Mouse (Mus musculus) heart, embryonic 10.5 days (tissue): Measurements from ENCODE around the gene Dram1. TPM values are rescaled to one million over a fixed set of nuclear protein-coding genes. Genes with fewer than 3 reads are reported as not detected.

Experiments
- DNase-seq: peaks from one replicate; pipeline ENCODE4 v3.0.0-alpha.2; 2017; ENCODE audit warnings: low spot score
- H3K27ac ChIP-seq: fragments of 300-500 bp; sonication (generic); 2 replicates; pipeline ENCODE4 v1.5.1; 2016; ENCODE audit warnings: mild to moderate bottlenecking
- H3K27me3 ChIP-seq: fragments of 300-500 bp; sonication (generic); 2 replicates; pipeline ENCODE4 v1.6.1; 2016; ENCODE audit warnings: mild to moderate bottlenecking; ENCODE audit not compliant: poor library complexity, insufficient read depth, severe bottlenecking
- H3K36me3 ChIP-seq: fragments of 300-500 bp; sonication (generic); 2 replicates; pipeline ENCODE4 v1.6.1; 2016; ENCODE audit warnings: mild to moderate bottlenecking, moderate library complexity
- H3K4me1 ChIP-seq: fragments of 300-500 bp; sonication (generic); 2 replicates; pipeline ENCODE4 v1.6.1; 2016; ENCODE audit warnings: mild to moderate bottlenecking
- H3K4me3 ChIP-seq: fragments of 300-500 bp; sonication (generic); 2 replicates; pipeline ENCODE4 v1.5.1; 2016; ENCODE audit warnings: mild to moderate bottlenecking, moderate library complexity
- H3K9me3 ChIP-seq: fragments of 300-500 bp; sonication (generic); 2 replicates; pipeline ENCODE4 v1.6.1; 2016; ENCODE audit warnings: mild to moderate bottlenecking, moderate library complexity
- WGBS: fragments of 180-500 bp; shearing (Covaris S2); methylation state at CpG from one replicate; pipeline ENCODE4 v1.1.7; 2016; 5-methylcytosine and 5-hydroxymethylcytosine counted together
- polyA plus RNA-seq: library from polyadenylated mRNA; unstranded; fragments of >200 nt; fragmentation: Nextera tagmentation; extraction: Ambion mirVana; gene quantifications from 2 replicates; pipeline ENCODE4 v1.2.1, GENCODE M21; 2016

The Dram1 gene
- polyA plus RNA-seq, 1 experiment from 2014 or later, result 0.83 TPM

DNA sequence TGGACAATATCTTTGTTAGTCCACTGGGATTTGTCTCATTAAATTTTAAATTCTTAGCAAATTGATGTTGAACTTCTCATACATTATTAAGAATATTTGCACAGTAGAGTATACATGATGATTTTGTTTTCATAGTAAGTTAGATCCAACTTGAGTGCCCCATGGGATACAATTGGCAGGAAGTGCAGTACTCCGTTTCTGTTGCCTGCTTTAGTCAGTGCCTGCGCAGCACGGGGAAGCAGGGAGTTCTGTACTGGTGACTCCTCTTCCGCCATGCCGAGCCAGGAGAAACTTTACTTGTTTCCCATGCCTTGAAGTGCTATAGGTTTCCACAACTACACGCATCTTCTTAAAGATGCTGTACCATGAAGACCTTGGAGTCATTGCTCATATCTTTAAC lies 83.8 kb downstream of the Dram1 start:
- no peaks in the 10 kb centered on the region for H3K27me3 ChIP-seq
- no peaks in the 10 kb centered on the region for H3K36me3 ChIP-seq
- no peaks in the 10 kb centered on the region for H3K9me3 ChIP-seq
- DNase-seq, result no peak
- no peak overlapping the region for H3K4me3 ChIP-seq
- no peaks in the 10 kb centered on the region for H3K4me1 ChIP-seq
- 85% methylated on average over 6 of the region's 6 CpGs for WGBS
- H3K27ac ChIP-seq, result no peak overlapping the region

DNA sequence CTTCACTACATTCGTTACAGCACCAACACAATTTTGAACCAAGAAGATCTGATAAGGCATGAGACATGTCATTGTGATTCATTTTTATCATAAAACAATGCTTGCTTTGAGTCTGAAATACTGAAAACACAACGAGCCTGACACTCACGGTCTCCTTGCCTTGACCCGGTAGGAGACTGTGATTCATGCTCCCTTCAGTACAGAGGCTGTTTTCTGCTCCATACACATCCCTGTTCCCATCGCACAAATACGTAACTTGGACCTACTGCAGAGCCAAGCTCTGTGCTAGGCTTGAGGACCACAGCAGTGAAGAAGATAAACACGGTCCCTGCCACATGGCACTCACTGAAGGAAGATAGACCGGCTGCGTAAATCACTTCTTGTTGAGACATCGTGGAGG lies 90.8 kb downstream of the Dram1 start:
- no peaks in the 10 kb centered on the region for H3K36me3 ChIP-seq
- no peaks in the 10 kb centered on the region for H3K4me1 ChIP-seq
- no peaks in the 10 kb centered on the region for H3K9me3 ChIP-seq
- no peaks in the 10 kb centered on the region for H3K27me3 ChIP-seq
- no peak overlapping the region for H3K27ac ChIP-seq
- 84% methylated on average over 10 of the region's 10 CpGs for WGBS
- no peak for DNase-seq
- no peak overlapping the region for H3K4me3 ChIP-seq

DNA sequence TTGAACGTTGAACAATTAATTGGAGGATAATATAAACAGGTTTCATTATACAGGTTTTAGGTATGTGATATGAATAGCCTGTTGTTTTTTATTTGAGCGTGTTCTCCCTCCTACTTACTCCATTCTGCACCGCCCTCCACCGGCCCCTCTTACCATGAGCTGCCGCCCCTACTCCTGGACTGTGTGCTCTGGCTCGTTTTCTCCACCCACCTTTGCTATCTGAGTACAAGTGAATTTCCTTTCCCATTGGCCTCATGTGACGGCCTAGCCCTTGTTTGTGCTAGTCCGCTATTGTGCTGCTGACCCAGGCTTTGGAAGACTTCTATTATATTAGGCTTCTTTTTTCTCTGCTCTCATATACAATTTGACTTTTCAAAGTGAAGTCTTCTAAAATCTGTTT lies 91.6 kb downstream of the Dram1 start:
- H3K36me3 ChIP-seq, result no peaks in the 10 kb centered on the region
- H3K27me3 ChIP-seq, result no peaks in the 10 kb centered on the region
- no peaks in the 10 kb centered on the region for H3K9me3 ChIP-seq
- H3K4me1 ChIP-seq, result no peaks in the 10 kb centered on the region
- no peak for DNase-seq
- no peak overlapping the region for H3K27ac ChIP-seq
- no peak overlapping the region for H3K4me3 ChIP-seq
- WGBS, result 76% methylated on average over 8 of the region's 8 CpGs

DNA sequence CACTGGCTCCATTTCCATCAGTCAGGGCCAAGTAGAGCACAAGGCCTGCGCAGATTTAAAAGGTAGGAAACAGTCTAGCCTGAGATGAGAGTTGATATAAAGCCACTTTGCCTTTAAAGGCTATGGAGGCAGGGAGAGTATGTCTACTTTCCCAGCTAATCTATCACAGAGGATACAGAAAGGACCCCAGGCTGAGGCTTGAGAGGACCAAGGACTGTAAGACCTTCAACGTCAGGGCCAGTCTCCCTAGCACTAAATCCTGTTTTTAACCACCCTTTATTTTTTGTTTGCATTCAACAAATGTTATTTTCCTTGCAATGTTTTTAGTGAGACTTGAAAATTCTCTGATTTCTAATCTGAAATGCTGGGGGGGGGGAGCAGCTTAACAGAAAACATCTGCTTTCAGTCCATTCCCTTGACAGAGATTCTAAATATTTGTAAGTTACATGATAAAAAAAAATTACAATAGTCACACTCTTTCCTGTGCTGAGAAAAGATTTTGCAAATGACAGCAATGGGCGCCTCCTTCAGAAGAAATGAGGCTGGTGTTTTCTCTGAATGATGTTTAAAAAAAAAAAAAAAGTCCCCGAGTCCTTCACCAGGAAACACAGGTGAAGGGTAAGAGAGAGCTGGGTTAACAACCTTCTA lies 94.4 kb downstream of the Dram1 start:
- no peaks in the 10 kb centered on the region for H3K27me3 ChIP-seq
- DNase-seq, result no peak
- WGBS, result 76% methylated on average over 4 of the region's 4 CpGs
- no peak overlapping the region for H3K4me3 ChIP-seq
- no peaks in the 10 kb centered on the region for H3K36me3 ChIP-seq
- no peaks in the 10 kb centered on the region for H3K4me1 ChIP-seq
- H3K27ac ChIP-seq, result no peak overlapping the region
- no peaks in the 10 kb centered on the region for H3K9me3 ChIP-seq

DNA sequence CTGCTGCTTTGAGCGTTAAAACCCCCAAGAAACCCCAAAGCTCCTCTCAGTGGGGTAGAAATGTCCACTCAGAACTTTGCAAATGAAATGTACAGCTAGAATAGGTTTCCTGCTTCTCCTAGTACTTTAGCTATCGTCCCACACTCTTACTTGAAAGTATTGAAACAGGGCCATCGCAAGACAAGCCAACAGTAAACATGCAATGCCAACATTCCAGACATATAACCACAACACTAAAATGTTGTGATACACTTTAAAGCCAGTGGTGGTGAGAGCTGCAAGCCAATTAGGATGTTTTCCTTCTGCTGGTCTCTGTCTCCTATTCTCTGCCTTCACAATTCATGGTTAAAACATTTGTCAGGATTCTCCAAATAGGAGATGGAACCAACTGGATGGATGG lies 97.2 kb downstream of the Dram1 start:
- Histone ChIP-seq H3K27ac (no peak overlapping the region), H3K36me3 (no peaks in the 10 kb centered on the region), H3K4me3 (no peak overlapping the region), H3K4me1 (no peaks in the 10 kb centered on the region), H3K27me3 (no peaks in the 10 kb centered on the region), H3K9me3 (no peaks in the 10 kb centered on the region)
- no peak for DNase-seq
- 79% methylated on average over 3 of the region's 3 CpGs for WGBS

DNA sequence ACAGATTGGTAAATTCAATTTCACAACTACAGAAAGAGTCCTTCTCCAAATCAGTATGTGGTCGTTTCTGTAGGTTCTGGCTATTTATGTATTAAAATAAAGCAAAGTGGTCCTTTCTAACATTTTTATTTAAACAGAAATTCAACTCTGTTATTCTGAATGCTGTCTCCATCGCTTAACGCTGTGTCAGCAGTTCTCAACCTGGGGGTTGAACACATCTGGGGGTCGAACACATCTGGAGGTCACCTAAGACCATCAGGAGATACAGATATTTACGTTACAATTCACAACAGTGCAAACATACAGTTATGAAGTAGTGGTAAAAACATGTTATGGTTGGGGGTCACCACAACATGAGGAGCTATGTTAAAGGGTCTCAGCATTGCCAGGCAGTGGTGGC lies 104.8 kb downstream of the Dram1 start:
- Histone ChIP-seq H3K4me3 (no peak overlapping the region), H3K9me3 (no peaks in the 10 kb centered on the region), H3K36me3 (no peaks in the 10 kb centered on the region), H3K4me1 (no peaks in the 10 kb centered on the region), H3K27me3 (no peaks in the 10 kb centered on the region), H3K27ac (no peak overlapping the region)
- WGBS, result 85% methylated on average over 5 of the region's 5 CpGs
- DNase-seq, result no peak

Other genes with a start within 250 kb of the Dram1 start
- 14.7 and 15.1 TPM in 2 replicates for gene Parpbp, start 232.1 kb downstream of the Dram1 start, polyA plus RNA-seq
- gene Nup37, start 232.1 kb downstream of the Dram1 start, polyA plus RNA-seq, result 52.8 and 72.8 TPM in 2 replicates
- gene Washc3, start 178.0 kb downstream of the Dram1 start, polyA plus RNA-seq, result 49.9 and 54.4 TPM in 2 replicates
- gene Gnptab, start 52 bp upstream of the Dram1 start, polyA plus RNA-seq, result 8.2 and 8.8 TPM in 2 replicates
- 0.23 and 0.30 TPM in 2 replicates for gene Sycp3, start 80.5 kb upstream of the Dram1 start, polyA plus RNA-seq
- 15.8 and 27.4 TPM in 2 replicates for gene Chpt1, start 125.0 kb upstream of the Dram1 start, polyA plus RNA-seq
- 6.1 and 10.5 TPM in 2 replicates for gene Mybpc1, start 226.1 kb upstream of the Dram1 start, polyA plus RNA-seq